Mouse (Mus musculus) midbrain, embryonic 14.5 days (tissue): ENCODE measurements around the gene Vmn2r5. TPM values are rescaled to one million over a fixed set of nuclear protein-coding genes. Genes with fewer than 3 reads are reported as not detected.
"Not testable (repeated sequence)": the region's sequence is repeated elsewhere in the genome, so short reads cannot be mapped to it uniquely, and the experiment has no call there.

ENCODE experiments used
- ATAC-seq: fragments of 200-750 bp; cut with Nextera tagmentation; 2 replicates; pipeline ENCODE4 v1.8.0; 2017; ENCODE audit warnings: moderate number of reproducible peaks, moderate library complexity; ENCODE audit not compliant: low FRiP score, low TSS enrichment
- DNase-seq: peaks from one replicate; pipeline ENCODE4 v3.0.0-alpha.2; 2015
- H3K27ac ChIP-seq: fragments of 300-500 bp; sonication (generic); replicated peaks from 2 replicates; pipeline ENCODE4 v1.5.1; 2014; ENCODE audit warnings: mild to moderate bottlenecking, low read depth, low read length, moderate library complexity
- H3K27me3 ChIP-seq: fragments of 300-500 bp; sonication (generic); 2 replicates; pipeline ENCODE4 v1.6.1; 2014; ENCODE audit warnings: low read length, control low read depth, mixed read lengths; ENCODE audit not compliant: control insufficient read depth, insufficient read depth
- H3K36me3 ChIP-seq: fragments of 300-500 bp; sonication (generic); 2 replicates; pipeline ENCODE4 v1.6.1; 2014; ENCODE audit warnings: low read length, control low read depth; ENCODE audit not compliant: control insufficient read depth, insufficient read depth
- H3K4me1 ChIP-seq: fragments of 300-500 bp; sonication (generic); 2 replicates; pipeline ENCODE4 v1.6.1; 2014; ENCODE audit warnings: mild to moderate bottlenecking, antibody characterized with exemption, low read length, control low read depth; ENCODE audit not compliant: control insufficient read depth, insufficient read depth
- H3K4me2 ChIP-seq: fragments of 300-500 bp; sonication (generic); 2 replicates; pipeline ENCODE4 v1.6.1; 2014; ENCODE audit warnings: mild to moderate bottlenecking, low read length, moderate library complexity
- H3K4me3 ChIP-seq: fragments of 300-500 bp; sonication (generic); replicated peaks from 2 replicates; pipeline ENCODE4 v1.5.1; 2014; ENCODE audit warnings: low read depth, low read length
- H3K9ac ChIP-seq: fragments of 300-500 bp; sonication (generic); replicated peaks from 2 replicates; pipeline ENCODE4 v1.6.1; 2014; ENCODE audit warnings: mild to moderate bottlenecking, low read length, moderate library complexity
- H3K9me3 ChIP-seq: fragments of 300-500 bp; sonication (generic); 2 replicates; pipeline ENCODE4 v1.6.1; 2016; ENCODE audit warnings: low read length, control low read depth, mixed read lengths; ENCODE audit not compliant: control insufficient read depth
- WGBS: fragments of 180-500 bp; shearing (Covaris S2); extraction: QIAGEN DNeasy Blood & Tissue Kit; methylation state at CpG from one replicate; pipeline ENCODE4 v1.1.7; 2014; 5-methylcytosine and 5-hydroxymethylcytosine counted together
- polyA plus RNA-seq: library from polyadenylated mRNA; unstranded; fragments of >200 nt; fragmentation: Nextera tagmentation; extraction: Ambion mirVana; gene quantifications from 2 replicates; pipeline ENCODE4 v1.2.1, GENCODE M21; 2014

Gene Vmn2r5
- not detected in 2 replicates for polyA plus RNA-seq

GRCm38 (mm10) chr3:64509742-64510141, at the start of gene Vmn2r5:
Gene Vmn2r5 (minus strand): TSS chr3:64509842.
- not testable (repeated sequence) for H3K9ac ChIP-seq, H3K4me1 ChIP-seq, H3K27me3 ChIP-seq, ATAC-seq, H3K4me2 ChIP-seq, DNase-seq, H3K4me3 ChIP-seq, H3K36me3 ChIP-seq, H3K27ac ChIP-seq, H3K9me3 ChIP-seq
- no CpG with 5 or more reads among the region's 2 CpGs for WGBS

GRCm38 (mm10) chr3:64523585-64523984, 13.9 kb upstream of the Vmn2r5 start:
- 81% methylated on average over 1 of the region's 1 CpGs for WGBS
- H3K9me3 ChIP-seq, ATAC-seq, H3K9ac ChIP-seq, H3K27me3 ChIP-seq, H3K36me3 ChIP-seq, H3K4me2 ChIP-seq, DNase-seq, H3K4me3 ChIP-seq, H3K27ac ChIP-seq, H3K4me1 ChIP-seq: not testable (repeated sequence)

Other genes with a start within 250 kb of the Vmn2r5 start
- not detected in 2 replicates for gene Vmn2r3, start 220.1 kb downstream of the Vmn2r5 start, polyA plus RNA-seq
- not detected in 2 replicates for gene Vmn2r4, start 94.5 kb downstream of the Vmn2r5 start, polyA plus RNA-seq
- not detected in 2 replicates for gene Vmn2r6, start 56.0 kb upstream of the Vmn2r5 start, polyA plus RNA-seq